Comparison of ENCODE assay signal across 26 mouse cellular contexts in the genomic region with DNA sequence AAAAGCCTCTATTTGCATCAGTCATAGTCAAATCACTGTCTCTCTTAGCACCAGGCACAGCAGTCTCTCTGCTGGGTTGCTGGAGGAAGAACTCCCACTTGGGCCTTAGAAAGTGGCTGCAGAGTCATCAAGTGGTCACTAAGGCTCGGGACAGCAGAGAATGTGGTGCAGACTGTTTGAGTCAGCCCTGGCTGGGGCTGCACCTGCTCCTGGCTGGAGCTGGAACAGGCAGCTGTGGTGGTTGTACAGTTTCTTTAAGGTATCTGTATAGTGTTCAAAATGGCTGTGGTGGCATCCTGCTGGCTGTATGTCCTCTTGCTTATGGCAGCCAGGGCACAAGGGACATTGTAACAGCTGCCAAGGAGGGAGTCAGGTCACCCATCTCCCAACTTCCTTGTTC. TPM values are rescaled to one million over a fixed set of nuclear protein-coding genes. Genes with fewer than 3 reads are reported as not detected.
"Had no signal": no experiment of that assay in that cellular context is flagged by ENCODE, and none has a peak within 500 bp of the region (broad histone marks: within the 10 kb centered on the region; RNA-seq: fewer than 3 reads in every experiment).

No protein-coding gene starts in this region.

- DNase-seq: kidney, adult 9 months; kidney, postnatal 14 days; kidney, postnatal 4 days; left cerebral cortex, postnatal 4 days; liver, postnatal 0 days; retina, postnatal 1 day; right cerebral cortex, postnatal 25 days; spleen, adult 18-20 months; thymus, postnatal 25 days had no signal

- ATAC-seq: liver, postnatal 0 days; midbrain, embryonic 15.5 days had no signal

- H3K27me3 ChIP-seq: limb, embryonic 12.5 days; limb, embryonic 15.5 days; midbrain, embryonic 12.5 days; midbrain, embryonic 15.5 days; neural tube, embryonic 13.5 days; stomach, embryonic 15.5 days had no signal

- H3K27ac ChIP-seq: limb, embryonic 12.5 days; limb, embryonic 15.5 days; liver, embryonic 14.5 days; macrophage; midbrain, embryonic 12.5 days; midbrain, embryonic 15.5 days; neural tube, embryonic 13.5 days; stomach, embryonic 15.5 days had no signal

- H3K9ac ChIP-seq: limb, embryonic 12.5 days; limb, embryonic 15.5 days; liver, embryonic 14.5 days; liver, postnatal 0 days; midbrain, embryonic 12.5 days; midbrain, embryonic 15.5 days; neural tube, embryonic 13.5 days; stomach, embryonic 15.5 days had no signal

- H3K4me3 ChIP-seq: limb, embryonic 12.5 days; limb, embryonic 15.5 days; midbrain, embryonic 12.5 days; midbrain, embryonic 15.5 days; neural tube, embryonic 13.5 days; stomach, embryonic 15.5 days had no signal

- H3K36me3 ChIP-seq: midbrain, embryonic 15.5 days; stomach, embryonic 15.5 days had no signal

- H3K9me3 ChIP-seq: limb, embryonic 12.5 days; limb, embryonic 15.5 days; midbrain, embryonic 12.5 days; midbrain, embryonic 15.5 days; neural tube, embryonic 13.5 days; stomach, embryonic 15.5 days had no signal

- H3K4me2 ChIP-seq: limb, embryonic 12.5 days; limb, embryonic 15.5 days; liver, embryonic 11.5 days; midbrain, embryonic 12.5 days; midbrain, embryonic 15.5 days; neural tube, embryonic 13.5 days; stomach, embryonic 15.5 days had no signal

- H3K4me1 ChIP-seq: limb, embryonic 12.5 days; limb, embryonic 15.5 days; midbrain, embryonic 12.5 days; midbrain, embryonic 15.5 days; neural tube, embryonic 13.5 days; stomach, embryonic 15.5 days had no signal

RNA-seq across cellular contexts. Expression of gene Vmn1r40, which starts 46.9 kb away (rescaled TPM):
- total RNA-seq: layer of hippocampus, adult 18-20 months; layer of hippocampus, postnatal 14 days; left cerebral cortex, adult 8-10 months; left cerebral cortex, postnatal 14 days; left cerebral cortex, postnatal 4 days; megakaryocyte, adult 5-6 weeks; neutrophil, adult 5-6 weeks had no signal
- polyA plus RNA-seq: kidney, embryonic 16.5 days; limb, embryonic 12.5 days; limb, embryonic 15.5 days; liver, embryonic 11.5 days; liver, embryonic 14.5 days; liver, postnatal 0 days; macrophage; midbrain, embryonic 12.5 days; midbrain, embryonic 15.5 days; neural tube, embryonic 13.5 days; stomach, embryonic 15.5 days; thymus, postnatal 0 days had no signal
